ENCODE assay signal across 8 mouse cellular contexts in the genomic region with DNA sequence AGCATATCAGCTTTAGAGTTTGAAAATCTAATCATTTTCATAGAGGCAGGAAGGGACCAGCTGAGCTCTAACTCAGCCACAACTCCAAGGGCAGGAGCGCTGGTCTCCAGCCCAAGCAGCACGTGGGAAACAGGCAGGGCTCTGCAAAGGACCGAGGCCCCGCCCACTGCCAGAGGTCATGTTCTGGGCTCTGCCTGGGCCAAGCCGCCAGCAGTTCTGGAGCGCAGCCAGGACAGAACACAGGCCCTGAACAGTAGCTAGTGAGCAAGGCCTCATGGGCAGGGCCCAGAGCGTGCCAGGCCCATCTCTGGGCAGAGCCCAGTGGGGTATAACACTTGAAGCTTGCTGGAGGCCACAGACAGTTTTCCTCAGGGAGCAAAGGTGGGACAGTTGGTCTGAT.
A peak's percentile ranks its signal among the peaks of the same experiment; 100 is the strongest.
DNase-seq lines count a peak whose midpoint lies in the region; ATAC-seq lines count a peak whose summit lies in the region.

No protein-coding gene starts in this region.

- H3K9ac ChIP-seq in hindbrain, embryonic 12.5 days: no peak overlapping the region
- H3K9ac ChIP-seq in forebrain, embryonic 14.5 days (ENCODE audit: low read length): no peak overlapping the region
- 0 out of 2 replicates have a peak overlapping the region, but pooled peaks have one; percentile 23 for H3K9ac ChIP-seq in heart, embryonic 15.5 days
- 0 out of 2 replicates have a peak overlapping the region, but pooled peaks have one; percentile 5 for H3K9ac ChIP-seq in neural tube, embryonic 11.5 days (ENCODE audit: low read length)

- H3K4me3 ChIP-seq in hindbrain, embryonic 10.5 days: no peak overlapping the region
- H3K4me3 ChIP-seq in hindbrain, embryonic 12.5 days: no peak overlapping the region
- H3K4me3 ChIP-seq in forebrain, embryonic 14.5 days (ENCODE audit: low read depth, low read length): no peak overlapping the region
- H3K4me3 ChIP-seq in heart, embryonic 15.5 days: no peak overlapping the region
- H3K4me3 ChIP-seq in neural tube, embryonic 11.5 days (ENCODE audit: low read depth, low read length): no peak overlapping the region

- DNase-seq in hindbrain, embryonic 10.5 days (ENCODE audit: low spot score): peak; percentile 54
- DNase-seq in forebrain, embryonic 14.5 days (ENCODE audit: low spot score): peak; percentile 81
- DNase-seq in kidney, postnatal 14 days: peak; percentile 97
- peak; percentile 79 for DNase-seq in liver
- DNase-seq in neural tube, embryonic 11.5 days (ENCODE audit: low spot score): no peak
- peak; percentile 77 for DNase-seq in urinary bladder, adult 2 months (ENCODE audit: low spot score)

- peak overlapping the region; percentile 88 for H3K27ac ChIP-seq in hindbrain, embryonic 10.5 days
- no peak overlapping the region for H3K27ac ChIP-seq in hindbrain, embryonic 12.5 days
- H3K27ac ChIP-seq in forebrain, embryonic 14.5 days (ENCODE audit: low read depth, low read length): peak overlapping the region; percentile 48; the same call in 1 of the 2 replicates
- H3K27ac ChIP-seq in heart, embryonic 15.5 days: peak overlapping the region; percentile 93
- H3K27ac ChIP-seq in neural tube, embryonic 11.5 days (ENCODE audit: low read depth, low read length): no peak overlapping the region

- H3K4me1 ChIP-seq in hindbrain, embryonic 10.5 days (replicated peaks): peaks cover 88% of the 10 kb centered on the region
- peaks cover 83% of the 10 kb centered on the region for H3K4me1 ChIP-seq in hindbrain, embryonic 12.5 days
- H3K4me1 ChIP-seq in forebrain, embryonic 14.5 days (ENCODE audit: control insufficient read depth, insufficient read depth, low read length): peaks cover 65% of the 10 kb centered on the region
- peaks cover 78% of the 10 kb centered on the region for H3K4me1 ChIP-seq in heart, embryonic 15.5 days (replicated peaks)
- peaks cover 66% of the 10 kb centered on the region for H3K4me1 ChIP-seq in neural tube, embryonic 11.5 days (ENCODE audit: control insufficient read depth, insufficient read depth, low read length)

- no peaks in the 10 kb centered on the region for H3K36me3 ChIP-seq in hindbrain, embryonic 10.5 days
- no peaks in the 10 kb centered on the region for H3K36me3 ChIP-seq in hindbrain, embryonic 12.5 days
- H3K36me3 ChIP-seq in forebrain, embryonic 14.5 days (ENCODE audit: control insufficient read depth, insufficient read depth, low read length): no peaks in the 10 kb centered on the region
- H3K36me3 ChIP-seq in heart, embryonic 15.5 days: no peaks in the 10 kb centered on the region
- no peaks in the 10 kb centered on the region for H3K36me3 ChIP-seq in neural tube, embryonic 11.5 days (ENCODE audit: control insufficient read depth, insufficient read depth, low read length)

- WGBS in hindbrain, embryonic 10.5 days: 12% methylated on average over 7 of the region's 7 CpGs
- WGBS in hindbrain, embryonic 12.5 days: 6% methylated on average over 7 of the region's 7 CpGs
- WGBS in forebrain, embryonic 14.5 days: 11% methylated on average over 7 of the region's 7 CpGs
- WGBS in heart, embryonic 15.5 days: 12% methylated on average over 7 of the region's 7 CpGs
- 19% methylated on average over 7 of the region's 7 CpGs for WGBS in neural tube, embryonic 11.5 days

- H3K27me3 ChIP-seq in hindbrain, embryonic 10.5 days (ENCODE audit: insufficient read depth, poor library complexity, severe bottlenecking): peaks cover 100% of the 10 kb centered on the region
- peaks cover 84% of the 10 kb centered on the region for H3K27me3 ChIP-seq in hindbrain, embryonic 12.5 days
- H3K27me3 ChIP-seq in forebrain, embryonic 14.5 days (replicated peaks; ENCODE audit: control insufficient read depth, insufficient read depth, low read length): peaks cover 20% of the 10 kb centered on the region
- 0 out of 2 replicates have a peak, but pooled peaks cover 8% of the 10 kb centered on the region for H3K27me3 ChIP-seq in heart, embryonic 15.5 days
- H3K27me3 ChIP-seq in neural tube, embryonic 11.5 days (ENCODE audit: control insufficient read depth, insufficient read depth, low read length): peaks cover 17% of the 10 kb centered on the region

- no peak overlapping the region for H3K4me2 ChIP-seq in hindbrain, embryonic 12.5 days (replicated peaks)
- no peak overlapping the region for H3K4me2 ChIP-seq in forebrain, embryonic 14.5 days (ENCODE audit: low read length)
- no peak overlapping the region for H3K4me2 ChIP-seq in heart, embryonic 15.5 days
- no peak overlapping the region for H3K4me2 ChIP-seq in neural tube, embryonic 11.5 days (ENCODE audit: low read depth)

- ATAC-seq in hindbrain, embryonic 12.5 days (ENCODE audit: low FRiP score): no peak
- peak; percentile 47 for ATAC-seq in forebrain, embryonic 14.5 days
- peak; percentile 90 for ATAC-seq in heart, embryonic 15.5 days (replicated peaks; ENCODE audit: insufficient number of reproducible peaks, insufficient read depth, low FRiP score, low read depth)
- ATAC-seq in neural tube, embryonic 11.5 days (ENCODE audit: insufficient read depth, low FRiP score, low TSS enrichment): no peak

- no peaks in the 10 kb centered on the region for H3K9me3 ChIP-seq in hindbrain, embryonic 10.5 days
- no peaks in the 10 kb centered on the region for H3K9me3 ChIP-seq in hindbrain, embryonic 12.5 days (replicated peaks)
- H3K9me3 ChIP-seq in forebrain, embryonic 14.5 days (replicated peaks; ENCODE audit: control insufficient read depth, low read length): no peaks in the 10 kb centered on the region
- H3K9me3 ChIP-seq in heart, embryonic 15.5 days (replicated peaks): no peaks in the 10 kb centered on the region
- H3K9me3 ChIP-seq in neural tube, embryonic 11.5 days (ENCODE audit: control insufficient read depth, low read length): no peaks in the 10 kb centered on the region

Comparison
In these comparisons a context has a peak if more than half of its experiments do, and no peak if none do; other contexts are left out.
1. H3K27ac ChIP-seq: peak in hindbrain, embryonic 10.5 days (single experiment), forebrain, embryonic 14.5 days (single experiment) and heart, embryonic 15.5 days (single experiment); none in hindbrain, embryonic 12.5 days (single experiment) and neural tube, embryonic 11.5 days (single experiment).
2. ATAC-seq: peak in forebrain, embryonic 14.5 days (single experiment) and heart, embryonic 15.5 days (single experiment); none in hindbrain, embryonic 12.5 days (single experiment) and neural tube, embryonic 11.5 days (single experiment).
3. H3K9ac ChIP-seq: peak in heart, embryonic 15.5 days (single experiment) and neural tube, embryonic 11.5 days (single experiment); none in hindbrain, embryonic 12.5 days (single experiment) and forebrain, embryonic 14.5 days (single experiment).